Mouse (Mus musculus): ENCODE data around the gene Ube2i. TPM values are rescaled to one million over a fixed set of nuclear protein-coding genes. Genes with fewer than 3 reads are reported as not detected.
"Not testable (repeated sequence)": the region's sequence is repeated elsewhere in the genome, so short reads cannot be mapped to it uniquely, and the experiment has no call there.

Gene Ube2i
- polyA plus RNA-seq, 1 experiment from 2014 or later, result 459 TPM

- Histone ChIP-seq H3K36me3 (peaks cover 6% of the 10 kb centered on the region), H3K27ac (ENCODE audit: poor library complexity, severe bottlenecking) (no peak overlapping the region), H3K4me3 (no peak overlapping the region), H3K9ac (no peak overlapping the region), H3K4me2 (no peak overlapping the region), H3K9me3 (replicated peaks) (no peaks in the 10 kb centered on the region), H3K27me3 (replicated peaks) (peaks cover 78% of the 10 kb centered on the region), H3K4me1 (replicated peaks) (peaks cover 12% of the 10 kb centered on the region)
- ATAC-seq (ENCODE audit: insufficient number of reproducible peaks, low FRiP score), result no peak
- WGBS, result 38% methylated on average over 10 of the region's 10 CpGs
Measured at GRCm38 (mm10) chr17:25253760-25254159, 20.7 kb downstream of the Ube2i start.

GRCm38 (mm10) chr17:25252643-25253042 lies 21.8 kb downstream of the Ube2i start:
- H3K27me3 ChIP-seq (replicated peaks), result peaks cover 89% of the 10 kb centered on the region
- H3K4me1 ChIP-seq (replicated peaks), result peaks cover 12% of the 10 kb centered on the region
- no peak overlapping the region for H3K4me3 ChIP-seq
- H3K27ac ChIP-seq (ENCODE audit: poor library complexity, severe bottlenecking), result no peak overlapping the region
- no peak overlapping the region for H3K4me2 ChIP-seq
- ATAC-seq (ENCODE audit: insufficient number of reproducible peaks, low FRiP score), result no peak
- no peak overlapping the region for H3K9ac ChIP-seq
- WGBS, result 43% methylated on average over 3 of the region's 3 CpGs
- peaks cover 3% of the 10 kb centered on the region; the same call in 1 of the 2 replicates for H3K36me3 ChIP-seq
- no peaks in the 10 kb centered on the region for H3K9me3 ChIP-seq (replicated peaks)

GRCm38 (mm10) chr17:25250181-25250835 lies 24.1 kb downstream of the Ube2i start:
- Histone ChIP-seq H3K4me2 (no peak overlapping the region), H3K9me3 (replicated peaks) (no peaks in the 10 kb centered on the region), H3K4me1 (replicated peaks) (no peaks in the 10 kb centered on the region), H3K27ac (ENCODE audit: poor library complexity, severe bottlenecking) (no peak overlapping the region), H3K27me3 (replicated peaks) (peaks cover 78% of the 10 kb centered on the region), H3K4me3 (no peak overlapping the region), H3K36me3 (no peaks in the 10 kb centered on the region), H3K9ac (no peak overlapping the region)
- ATAC-seq (ENCODE audit: insufficient number of reproducible peaks, low FRiP score), result no peak
- 74% methylated on average over 8 of the region's 8 CpGs for WGBS

GRCm38 (mm10) chr17:25248033-25248750 lies 26.2 kb downstream of the Ube2i start:
- Histone ChIP-seq H3K27ac (ENCODE audit: poor library complexity, severe bottlenecking) (no peak overlapping the region), H3K4me3 (no peak overlapping the region), H3K9me3 (replicated peaks) (no peaks in the 10 kb centered on the region), H3K9ac (no peak overlapping the region; the same call in 1 of the 2 replicates), H3K4me2 (no peak overlapping the region), H3K36me3 (peaks cover 19% of the 10 kb centered on the region), H3K4me1 (replicated peaks) (no peaks in the 10 kb centered on the region), H3K27me3 (replicated peaks) (peaks cover 57% of the 10 kb centered on the region)
- no peak for ATAC-seq (ENCODE audit: insufficient number of reproducible peaks, low FRiP score)
- 74% methylated on average over 18 of the region's 18 CpGs for WGBS

GRCm38 (mm10) chr17:25244239-25244638 lies 30.2 kb downstream of the Ube2i start:
- no peaks in the 10 kb centered on the region for H3K9me3 ChIP-seq (replicated peaks)
- H3K27ac ChIP-seq (ENCODE audit: poor library complexity, severe bottlenecking), result no peak overlapping the region
- no peak overlapping the region for H3K9ac ChIP-seq
- H3K4me2 ChIP-seq, result no peak overlapping the region
- H3K4me1 ChIP-seq (replicated peaks), result peaks cover 16% of the 10 kb centered on the region
- peaks cover 34% of the 10 kb centered on the region for H3K36me3 ChIP-seq
- H3K4me3 ChIP-seq, result no peak overlapping the region
- 80% methylated on average over 16 of the region's 16 CpGs for WGBS
- ATAC-seq (ENCODE audit: insufficient number of reproducible peaks, low FRiP score), result no peak
- peaks cover 25% of the 10 kb centered on the region for H3K27me3 ChIP-seq (replicated peaks)

GRCm38 (mm10) chr17:25243131-25243780 lies 31.2 kb downstream of the Ube2i start:
- ATAC-seq (ENCODE audit: insufficient number of reproducible peaks, low FRiP score), result no peak
- no peak overlapping the region for H3K9ac ChIP-seq
- H3K4me2 ChIP-seq, result no peak overlapping the region
- WGBS, result 88% methylated on average over 11 of the region's 11 CpGs
- no peak overlapping the region for H3K4me3 ChIP-seq
- H3K4me1 ChIP-seq (replicated peaks), result peaks cover 20% of the 10 kb centered on the region
- peaks cover 34% of the 10 kb centered on the region for H3K36me3 ChIP-seq
- H3K9me3 ChIP-seq (replicated peaks), result no peaks in the 10 kb centered on the region
- H3K27me3 ChIP-seq (replicated peaks), result peaks cover 15% of the 10 kb centered on the region
- H3K27ac ChIP-seq (ENCODE audit: poor library complexity, severe bottlenecking), result no peak overlapping the region

- H3K36me3 ChIP-seq, result peaks cover 47% of the 10 kb centered on the region
- H3K27ac ChIP-seq (ENCODE audit: poor library complexity, severe bottlenecking), result peak within 1 kb of the TSS; percentile 71
- peak within 1 kb of the TSS; percentile 100 for H3K4me3 ChIP-seq
- under 1% methylated on average over 79 of the region's 80 CpGs for WGBS
- H3K27me3 ChIP-seq (replicated peaks), result no peaks in the 10 kb centered on the region
- ATAC-seq (ENCODE audit: insufficient number of reproducible peaks, low FRiP score), result peak; percentile 88
- peaks cover 20% of the 10 kb centered on the region for H3K4me1 ChIP-seq (replicated peaks)
- H3K9me3 ChIP-seq (replicated peaks), result no peaks in the 10 kb centered on the region
- peak within 1 kb of the TSS; percentile 99 for H3K9ac ChIP-seq
- H3K4me2 ChIP-seq, result peak within 1 kb of the TSS; percentile 100
Measured at GRCm38 (mm10) chr17:25239695-25240636, 34.5 kb downstream of the Ube2i start, which contains the start of the genes Gnptg and Tsr3. Gnptg (minus strand) TSS chr17:25240124. Tsr3 (plus strand) TSS chr17:25240170.

- H3K27me3 ChIP-seq (replicated peaks), result no peaks in the 10 kb centered on the region
- H3K9ac ChIP-seq, result no peak overlapping the region
- peaks cover 9% of the 10 kb centered on the region for H3K4me1 ChIP-seq (replicated peaks)
- peaks cover 31% of the 10 kb centered on the region for H3K36me3 ChIP-seq
- H3K9me3 ChIP-seq (replicated peaks), result no peaks in the 10 kb centered on the region
- no peak overlapping the region for H3K27ac ChIP-seq (ENCODE audit: poor library complexity, severe bottlenecking)
- 80% methylated on average over 9 of the region's 9 CpGs for WGBS
- ATAC-seq (ENCODE audit: insufficient number of reproducible peaks, low FRiP score), result no peak
- H3K4me2 ChIP-seq, result no peak overlapping the region
- H3K4me3 ChIP-seq, result no peak overlapping the region
Measured at GRCm38 (mm10) chr17:25235635-25236034, 38.8 kb downstream of the Ube2i start.

GRCm38 (mm10) chr17:25231621-25232020 lies 42.8 kb downstream of the Ube2i start:
- ATAC-seq (ENCODE audit: insufficient number of reproducible peaks, low FRiP score); H3K4me2 ChIP-seq; H3K9me3 ChIP-seq (replicated peaks); H3K4me1 ChIP-seq (replicated peaks); H3K27ac ChIP-seq (ENCODE audit: poor library complexity, severe bottlenecking); H3K4me3 ChIP-seq; H3K27me3 ChIP-seq (replicated peaks); H3K9ac ChIP-seq: not testable (repeated sequence)
- H3K36me3 ChIP-seq, result peaks cover 50% of the 10 kb centered on the region
- WGBS, result 90% methylated on average over 6 of the region's 11 CpGs

GRCm38 (mm10) chr17:25230700-25231099 lies 43.7 kb downstream of the Ube2i start:
- H3K4me3 ChIP-seq, result no peak overlapping the region
- H3K4me1 ChIP-seq (replicated peaks), result no peaks in the 10 kb centered on the region
- ATAC-seq (ENCODE audit: insufficient number of reproducible peaks, low FRiP score), result no peak
- H3K27ac ChIP-seq (ENCODE audit: poor library complexity, severe bottlenecking), result no peak overlapping the region
- no peaks in the 10 kb centered on the region for H3K27me3 ChIP-seq (replicated peaks)
- WGBS, result 86% methylated on average over 3 of the region's 3 CpGs
- peaks cover 52% of the 10 kb centered on the region for H3K36me3 ChIP-seq
- no peaks in the 10 kb centered on the region for H3K9me3 ChIP-seq (replicated peaks)
- H3K9ac ChIP-seq, result no peak overlapping the region
- H3K4me2 ChIP-seq, result no peak overlapping the region
